8 mouse cellular contexts compared by ENCODE assay signal in genomic region chr9:59269728-59270127, GRCm38 (mm10). TPM values are rescaled to one million over a fixed set of nuclear protein-coding genes. Genes with fewer than 3 reads are reported as not detected.
A peak's percentile ranks its signal among the peaks of the same experiment; 100 is the strongest.
DNase-seq lines count a peak whose midpoint lies in the region; ATAC-seq and TF ChIP-seq lines count a peak whose summit lies in the region.

No protein-coding gene starts in this region.

- TF ChIP-seq CTCF in cerebellum, adult 2 months (IDR thresholded peaks at IDR 0.05; ENCODE audit: borderline replicate concordance, insufficient read depth, low read depth, low read length) = peak; percentile 47; the same call in 1 of the 2 replicates

- H3K9ac ChIP-seq in intestine, embryonic 15.5 days = no peak overlapping the region
- no peak overlapping the region for H3K9ac ChIP-seq in midbrain, embryonic 16.5 days (ENCODE audit: low read depth, low read length)

- H3K36me3 ChIP-seq in intestine, embryonic 15.5 days = no peaks in the 10 kb centered on the region
- H3K36me3 ChIP-seq in midbrain, embryonic 16.5 days (ENCODE audit: control insufficient read depth, insufficient read depth, low read length) = no peaks in the 10 kb centered on the region

- H3K9me3 ChIP-seq in intestine, embryonic 15.5 days = no peaks in the 10 kb centered on the region
- H3K9me3 ChIP-seq in midbrain, embryonic 16.5 days (replicated peaks; ENCODE audit: control insufficient read depth, low read length, poor library complexity, severe bottlenecking) = no peaks in the 10 kb centered on the region

- no peak overlapping the region for H3K27ac ChIP-seq in cerebellum, adult 2 months (ENCODE audit: insufficient read depth, low read length)
- H3K27ac ChIP-seq in intestine, embryonic 15.5 days = no peak overlapping the region
- H3K27ac ChIP-seq in midbrain, embryonic 16.5 days (ENCODE audit: low read length) = no peak overlapping the region

- WGBS in cerebellum, adult 2 months = 11% methylated on average over 5 of the region's 5 CpGs
- 21% methylated on average over 5 of the region's 5 CpGs for WGBS in intestine, embryonic 15.5 days
- 42% methylated on average over 5 of the region's 5 CpGs for WGBS in midbrain, embryonic 16.5 days

- DNase-seq in adrenal gland, adult (ENCODE audit: inconsistent age in 2 of 2, low spot score in 1 of 2) = peak; percentile 68 to 81
- DNase-seq in adrenal gland, postnatal 4 days (ENCODE audit: low spot score in 2 of 2) = no peak
- DNase-seq in cerebellum, adult 2 months = peak; percentile 46 to 57
- DNase-seq in gastrocnemius, adult 8-10 months (ENCODE audit: low spot score in 2 of 2) = peak; percentile 42 to 53
- peak; percentile 59 to 79 for DNase-seq in left cerebral cortex, postnatal 10 days (ENCODE audit: extremely low spot score in 1 of 2, low spot score in 2 of 2)
- DNase-seq in testis, postnatal 10 days (ENCODE audit: low spot score) = peak; percentile 83

- H3K4me3 ChIP-seq in cerebellum, adult 2 months (replicated peaks; ENCODE audit: insufficient read depth, low read depth, low read length) = no peak overlapping the region
- H3K4me3 ChIP-seq in intestine, embryonic 15.5 days (replicated peaks) = no peak overlapping the region
- H3K4me3 ChIP-seq in midbrain, embryonic 16.5 days (ENCODE audit: low read depth, low read length) = no peak overlapping the region

- no peak for TF ChIP-seq POLR2A in cerebellum, adult 2 months (IDR thresholded peaks at IDR 0.05; ENCODE audit: borderline replicate concordance, insufficient read depth, low read length)

- H3K4me1 ChIP-seq in cerebellum, adult 2 months (ENCODE audit: control insufficient read depth, insufficient read depth, low read length) = peaks cover 3% of the 10 kb centered on the region; the same call in 1 of the 2 replicates
- 0 out of 2 replicates have a peak, but pooled peaks cover 12% of the 10 kb centered on the region for H3K4me1 ChIP-seq in intestine, embryonic 15.5 days (replicated peaks)
- no peaks in the 10 kb centered on the region for H3K4me1 ChIP-seq in midbrain, embryonic 16.5 days (ENCODE audit: control insufficient read depth, insufficient read depth, low read length)

- no peak overlapping the region for H3K4me2 ChIP-seq in intestine, embryonic 15.5 days (replicated peaks)
- no peak overlapping the region for H3K4me2 ChIP-seq in midbrain, embryonic 16.5 days (ENCODE audit: low read length)

- no peaks in the 10 kb centered on the region; the same call in 1 of the 2 replicates for H3K27me3 ChIP-seq in cerebellum, adult 2 months (ENCODE audit: control insufficient read depth, insufficient read depth, low read length)
- no peaks in the 10 kb centered on the region for H3K27me3 ChIP-seq in intestine, embryonic 15.5 days (replicated peaks)
- no peaks in the 10 kb centered on the region for H3K27me3 ChIP-seq in midbrain, embryonic 16.5 days (ENCODE audit: control insufficient read depth, insufficient read depth, low read depth, low read length)

- peak; percentile 19; the same call in 1 of the 2 replicates for ATAC-seq in intestine, embryonic 15.5 days
- ATAC-seq in midbrain, embryonic 16.5 days = peak; percentile 66; the same call in 1 of the 2 replicates

- intact Hi-C loops in left cerebral cortex, postnatal 10 days (cut with DNase I) = loop anchor here (5.0 kb wide), 2 partner anchors 62 to 257 kb away; no protein-coding TSS in a partner anchor

RNA-seq across cellular contexts. Expression of gene Adpgk, which starts 21.6 kb away (rescaled TPM):
- 10 to 100 TPM; 26.8 to 27.9 TPM for total RNA-seq in adrenal gland, postnatal 4 days (2021)
- polyA plus RNA-seq in cerebellum, adult 2 months (2012; rRNA removed) = 18.7 and 20.0 TPM in 2 replicates
- total RNA-seq in gastrocnemius, adult 8-10 months (2022) = 1 to 10 TPM; 6.1 to 7.6 (median 7.3) TPM
- 31.1 and 31.3 TPM in 2 replicates for polyA plus RNA-seq in intestine, embryonic 15.5 days (2015; fragmentation: Nextera tagmentation; extraction: Ambion mirVana)
- 10 to 100 TPM; 16.7 to 18.5 TPM for total RNA-seq in left cerebral cortex, postnatal 10 days (2021)
- polyA plus RNA-seq in midbrain, embryonic 16.5 days (2015; fragmentation: Nextera tagmentation; extraction: Ambion mirVana) = 19.7 and 21.9 TPM in 2 replicates

Comparison
In these comparisons a context has a peak if more than half of its experiments do, and no peak if none do; other contexts are left out.
1. DNase-seq: peak in adrenal gland, adult (2 of 2), cerebellum, adult 2 months (2 of 2), gastrocnemius, adult 8-10 months (2 of 2), left cerebral cortex, postnatal 10 days (2 of 2) and testis, postnatal 10 days (single experiment); none in adrenal gland, postnatal 4 days (0 of 2).